ENCODE assay signal across 8 mouse cellular contexts in the genomic region with DNA sequence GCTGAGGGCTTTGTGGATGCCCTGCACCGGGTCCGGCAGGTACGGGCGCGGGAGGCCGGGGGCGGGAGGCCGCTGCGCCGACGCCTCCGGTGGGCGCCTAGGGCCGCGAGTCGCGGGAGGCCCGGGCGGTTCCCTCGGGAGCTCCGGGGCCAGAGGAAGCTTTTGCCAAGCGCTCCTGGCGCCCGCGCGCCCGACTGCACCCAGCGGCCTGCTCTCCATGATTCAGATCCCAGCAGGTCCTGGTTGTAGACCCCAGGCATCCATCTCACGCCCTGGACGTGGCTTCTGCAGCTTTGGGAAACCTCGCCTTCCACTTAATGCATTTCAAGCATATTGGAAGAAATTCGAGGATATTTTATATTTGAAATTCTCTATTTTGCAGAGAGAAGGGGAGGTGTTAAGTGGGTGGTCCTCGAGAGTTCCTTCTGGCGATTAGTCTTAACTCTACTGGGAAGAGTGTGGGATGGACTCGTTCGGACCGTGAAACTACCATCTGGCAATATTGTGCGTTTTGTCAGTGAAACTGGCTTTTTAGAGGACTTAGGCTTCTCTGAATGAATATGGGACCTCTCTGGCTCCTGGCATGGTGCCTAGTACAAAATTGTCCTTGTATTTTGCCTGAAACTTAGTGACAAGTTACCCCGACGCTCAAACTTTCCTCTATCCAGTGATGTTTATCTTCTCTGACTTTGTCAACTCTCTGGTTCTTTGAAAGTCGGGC. TPM values are rescaled to one million over a fixed set of nuclear protein-coding genes. Genes with fewer than 3 reads are reported as not detected.
DNase-seq lines count a peak whose midpoint lies in the region; ATAC-seq and TF ChIP-seq lines count a peak whose summit lies in the region.

No protein-coding gene starts in this region.

- in situ Hi-C loops in ES-E14 (cut with MboI; ENCODE audit: low sequenced_read_pairs in 2 of 2, unreplicated experiment in 2 of 2) = no loop called here

- no peak for TF ChIP-seq EP300 in lung, postnatal 0 days (IDR thresholded peaks at IDR 0.05)

- no peaks in the 10 kb centered on the region for H3K9me3 ChIP-seq in heart, embryonic 16.5 days (replicated peaks; ENCODE audit: control insufficient read depth, low read length)
- no peaks in the 10 kb centered on the region for H3K9me3 ChIP-seq in ES-E14 (ENCODE audit: control insufficient read depth, insufficient read depth, low read depth, low read length)
- H3K9me3 ChIP-seq in hindbrain, embryonic 14.5 days (ENCODE audit: control insufficient read depth, low read length) = no peaks in the 10 kb centered on the region
- H3K9me3 ChIP-seq in lung, postnatal 0 days (ENCODE audit: low read length) = no peaks in the 10 kb centered on the region

- H3K27ac ChIP-seq in heart, embryonic 16.5 days (ENCODE audit: low read length) = peak overlapping the region; percentile 90
- peak overlapping the region; percentile 98 for H3K27ac ChIP-seq in ES-E14 (ENCODE audit: insufficient read depth, low read depth, low read length, poor library complexity, severe bottlenecking)
- peak overlapping the region; percentile 88 for H3K27ac ChIP-seq in hindbrain, embryonic 14.5 days
- peak overlapping the region; percentile 91 for H3K27ac ChIP-seq in lung, postnatal 0 days (ENCODE audit: low read length)

- no peak for ATAC-seq in heart, embryonic 16.5 days (replicated peaks; ENCODE audit: extremely low read depth, insufficient read depth, low FRiP score)
- ATAC-seq in hindbrain, embryonic 14.5 days (ENCODE audit: low FRiP score) = no peak; the same call in 1 of the 2 replicates
- ATAC-seq in lung, postnatal 0 days = peak; percentile 51

- H3K9ac ChIP-seq in heart, embryonic 16.5 days (ENCODE audit: low read length) = peak overlapping the region; percentile 93
- H3K9ac ChIP-seq in ES-E14 (ENCODE audit: insufficient read depth, low read depth, low read length, poor library complexity, severe bottlenecking) = peak overlapping the region; percentile 96
- H3K9ac ChIP-seq in hindbrain, embryonic 14.5 days = peak overlapping the region; percentile 92
- peak overlapping the region; percentile 91 for H3K9ac ChIP-seq in lung, postnatal 0 days (replicated peaks; ENCODE audit: low read depth)

- TF ChIP-seq CTCF in lung, postnatal 0 days (IDR thresholded peaks at IDR 0.05) = no peak

- H3K36me3 ChIP-seq in heart, embryonic 16.5 days (ENCODE audit: control insufficient read depth, insufficient read depth) = peaks cover 4% of the 10 kb centered on the region
- H3K36me3 ChIP-seq in ES-E14 (ENCODE audit: control insufficient read depth, insufficient read depth, low read length, poor library complexity, severe bottlenecking) = no peaks in the 10 kb centered on the region
- no peaks in the 10 kb centered on the region for H3K36me3 ChIP-seq in hindbrain, embryonic 14.5 days (replicated peaks; ENCODE audit: control insufficient read depth, insufficient read depth)
- no peaks in the 10 kb centered on the region for H3K36me3 ChIP-seq in lung, postnatal 0 days (ENCODE audit: insufficient read depth, low read length)

- WGBS in heart, embryonic 16.5 days = 2% methylated on average over 40 of the region's 41 CpGs
- 3% methylated on average over 41 of the region's 41 CpGs for WGBS in hindbrain, embryonic 14.5 days
- WGBS in lung, postnatal 0 days = under 1% methylated on average over 41 of the region's 41 CpGs

- H3K27me3 ChIP-seq in heart, embryonic 16.5 days (ENCODE audit: control insufficient read depth, insufficient read depth, low read length) = no peaks in the 10 kb centered on the region
- no peaks in the 10 kb centered on the region; the same call in 1 of the 2 replicates for H3K27me3 ChIP-seq in hindbrain, embryonic 14.5 days (ENCODE audit: control insufficient read depth, insufficient read depth, low read length)
- no peaks in the 10 kb centered on the region for H3K27me3 ChIP-seq in lung, postnatal 0 days (replicated peaks; ENCODE audit: insufficient read depth, low read length)

- H3K4me2 ChIP-seq in heart, embryonic 16.5 days (ENCODE audit: low read depth, low read length) = peak overlapping the region; percentile 74
- peak overlapping the region; percentile 83 for H3K4me2 ChIP-seq in hindbrain, embryonic 14.5 days (replicated peaks)
- peak overlapping the region; percentile 86 for H3K4me2 ChIP-seq in lung, postnatal 0 days (replicated peaks; ENCODE audit: low read depth, low read length)

- DNase-seq in heart, adult 8-10 months (ENCODE audit: low spot score) = no peak
- no peak for DNase-seq in ES-E14 (ENCODE audit: low read depth, low spot score)
- DNase-seq in cerebellum, postnatal 10 days = peak; percentile 35 to 48
- no peak for DNase-seq in hindbrain, embryonic 14.5 days (ENCODE audit: low spot score)
- peak; percentile 35 for DNase-seq in lung, postnatal 0 days (ENCODE audit: low spot score)
- DNase-seq in thymus, postnatal 36 days = no peak
- no peak for DNase-seq in urinary bladder, adult 18-20 months (ENCODE audit: low spot score in 2 of 2)

- H3K4me3 ChIP-seq in heart, embryonic 16.5 days (ENCODE audit: low read length) = peak overlapping the region; percentile 93
- H3K4me3 ChIP-seq in ES-E14 (ENCODE audit: insufficient read depth in 1 of 2, low read depth in 1 of 2, low read length in 2 of 2, poor library complexity in 1 of 2, severe bottlenecking in 1 of 2) = peak overlapping the region; percentile 94 to 97
- peak overlapping the region; percentile 90 for H3K4me3 ChIP-seq in hindbrain, embryonic 14.5 days (replicated peaks; ENCODE audit: low read length)
- H3K4me3 ChIP-seq in lung, postnatal 0 days (ENCODE audit: low read depth, low read length) = peak overlapping the region; percentile 91

- peaks cover 15% of the 10 kb centered on the region for H3K4me1 ChIP-seq in heart, embryonic 16.5 days (ENCODE audit: control insufficient read depth, insufficient read depth, low read length)
- H3K4me1 ChIP-seq in ES-E14 (ENCODE audit: control insufficient read depth in 2 of 2, insufficient read depth in 2 of 2, low read length in 2 of 2, poor library complexity in 1 of 2) = peaks cover 6 to 10% of the 10 kb centered on the region in 2 experiments; a peak in 3 of 4 replicates
- peaks cover 16% of the 10 kb centered on the region for H3K4me1 ChIP-seq in hindbrain, embryonic 14.5 days (replicated peaks; ENCODE audit: control insufficient read depth, insufficient read depth, low read length)
- peaks cover 10% of the 10 kb centered on the region; the same call in 1 of the 2 replicates for H3K4me1 ChIP-seq in lung, postnatal 0 days (ENCODE audit: insufficient read depth, low read depth, low read length)

TF ChIP-seq in ES-E14, 5 proteins besides CTCF, POLR2A, EP300 and RAD21:
- no peak for TF ChIP-seq CHD2 (IDR thresholded peaks at IDR 0.05; ENCODE audit: low read depth, low read length)
- TF ChIP-seq HCFC1 (IDR thresholded peaks at IDR 0.05; ENCODE audit: borderline replicate concordance, insufficient read depth, low read length) = no peak
- no peak for TF ChIP-seq MAFK (IDR thresholded peaks at IDR 0.05; ENCODE audit: insufficient read depth, low read depth, low read length)
- no peak for TF ChIP-seq ZC3H11A (IDR thresholded peaks at IDR 0.05; ENCODE audit: borderline replicate concordance, low read depth, low read length)
- TF ChIP-seq ZNF384 (IDR thresholded peaks at IDR 0.05; ENCODE audit: low read depth, low read length) = no peak

RNA-seq across cellular contexts. Expression of gene Fubp3, which starts 0.6 kb away (rescaled TPM):
- polyA plus RNA-seq in heart, embryonic 16.5 days (2015; fragmentation: Nextera tagmentation; extraction: Ambion mirVana) = 34.7 and 43.4 TPM in 2 replicates
- total RNA-seq in heart, adult 8-10 months (2022) = 10 to 100 TPM; 12.8 to 20.0 (median 14.7) TPM
- 76.0 and 94.4 TPM in 2 replicates for total RNA-seq in ES-E14 (2012; rRNA removed)
- 43.6 and 45.2 TPM in 2 replicates for polyA plus RNA-seq in hindbrain, embryonic 14.5 days (2014; fragmentation: Nextera tagmentation; extraction: Ambion mirVana)
- 47.7 and 55.1 TPM in 2 replicates for polyA plus RNA-seq in lung, postnatal 0 days (2015; fragmentation: Nextera tagmentation; extraction: Ambion mirVana)

Comparison
In these comparisons a context has a peak if more than half of its experiments do, and no peak if none do; other contexts are left out.
1. DNase-seq: peak in cerebellum, postnatal 10 days (2 of 2) and lung, postnatal 0 days (single experiment); none in heart, adult 8-10 months (single experiment), ES-E14 (single experiment), hindbrain, embryonic 14.5 days (single experiment), thymus, postnatal 36 days (0 of 2) and urinary bladder, adult 18-20 months (0 of 2).
2. Peak in every context shown above with its lines, with median percentiles within 50 percentile points of each other: H3K27ac ChIP-seq, H3K4me2 ChIP-seq, H3K4me3 ChIP-seq and H3K9ac ChIP-seq.